Mouse (Mus musculus) limb, embryonic 14.5 days (tissue): ENCODE measurements around the gene Bnipl. TPM values are rescaled to one million over a fixed set of nuclear protein-coding genes. Genes with fewer than 3 reads are reported as not detected.
A peak's percentile ranks its signal among the peaks of the same experiment; 100 is the strongest.

Source experiments
- ATAC-seq: fragments of 200-750 bp; cut with Nextera tagmentation; 2 replicates; pipeline ENCODE4 v1.8.0; 2017; ENCODE audit warnings: low read depth, moderate number of reproducible peaks, moderate TSS enrichment; ENCODE audit not compliant: low FRiP score
- DNase-seq: peaks from one replicate; pipeline ENCODE4 v3.0.0-alpha.2; 2015; ENCODE audit warnings: low spot score
- H3K27ac ChIP-seq: fragments of 300-500 bp; sonication (generic); replicated peaks from 2 replicates; pipeline ENCODE4 v1.5.1; 2014; ENCODE audit warnings: low read depth, mild to moderate bottlenecking, low read length, moderate library complexity, mixed read lengths
- H3K27me3 ChIP-seq: fragments of 300-500 bp; sonication (generic); 2 replicates; pipeline ENCODE4 v1.6.1; 2014; ENCODE audit warnings: low read length, mixed read lengths; ENCODE audit not compliant: control insufficient read depth, insufficient read depth
- H3K36me3 ChIP-seq: fragments of 300-500 bp; sonication (generic); 2 replicates; pipeline ENCODE4 v1.6.1; 2014; ENCODE audit warnings: mild to moderate bottlenecking, low read length, moderate library complexity, mixed read lengths; ENCODE audit not compliant: control insufficient read depth, insufficient read depth
- H3K4me1 ChIP-seq: fragments of 300-500 bp; sonication (generic); 2 replicates; pipeline ENCODE4 v1.6.1; 2014; ENCODE audit warnings: antibody characterized with exemption, low read length, mixed read lengths; ENCODE audit not compliant: control insufficient read depth, insufficient read depth
- H3K4me2 ChIP-seq: fragments of 300-500 bp; sonication (generic); replicated peaks from 2 replicates; pipeline ENCODE4 v1.6.1; 2014; ENCODE audit warnings: low read depth, mild to moderate bottlenecking, low read length, moderate library complexity; ENCODE audit not compliant: severe bottlenecking
- H3K4me3 ChIP-seq: fragments of 300-500 bp; sonication (generic); replicated peaks from 2 replicates; pipeline ENCODE4 v1.5.1; 2014; ENCODE audit warnings: low read length
- H3K9ac ChIP-seq: fragments of 300-500 bp; sonication (generic); 2 replicates; pipeline ENCODE4 v1.6.1; 2014; ENCODE audit warnings: mild to moderate bottlenecking, low read depth, low read length, moderate library complexity; ENCODE audit not compliant: severe bottlenecking
- H3K9me3 ChIP-seq: fragments of 300-500 bp; sonication (generic); 2 replicates; pipeline ENCODE4 v1.6.1; 2016; ENCODE audit warnings: low read length; ENCODE audit not compliant: control insufficient read depth
- POLR2A ChIP-seq: fragments of 200-500 bp; IDR thresholded peaks from 2 replicates; pipeline ENCODE4 v1.8.0; 2012; ENCODE audit warnings: inconsistent platforms, mild to moderate bottlenecking, moderate library complexity, borderline replicate concordance; ENCODE audit not compliant: insufficient read depth, insufficient read length; ENCODE audit errors: extremely low read depth
- WGBS: fragments of 180-500 bp; shearing (Covaris S2); extraction: QIAGEN DNeasy Blood & Tissue Kit; methylation state at CpG from one replicate; pipeline ENCODE4 v1.1.7; 2014; 5-methylcytosine and 5-hydroxymethylcytosine counted together
- polyA plus RNA-seq, 2 experiments: library from polyadenylated mRNA; depleted of rRNA in 1 of 2; stranded (reverse) in 1 of 2; unstranded in 1 of 2; fragments of >200 nt; fragmentation: Nextera tagmentation in 1 of 2; extraction: Ambion mirVana in 1 of 2; gene quantifications; 2 replicates each; pipeline versions ENCODE4 v1.2.1 to v1.2.3; 2012 to 2014

Bnipl gene
- polyA plus RNA-seq, 2 experiments, result 12.0 to 13.3 TPM

DNA sequence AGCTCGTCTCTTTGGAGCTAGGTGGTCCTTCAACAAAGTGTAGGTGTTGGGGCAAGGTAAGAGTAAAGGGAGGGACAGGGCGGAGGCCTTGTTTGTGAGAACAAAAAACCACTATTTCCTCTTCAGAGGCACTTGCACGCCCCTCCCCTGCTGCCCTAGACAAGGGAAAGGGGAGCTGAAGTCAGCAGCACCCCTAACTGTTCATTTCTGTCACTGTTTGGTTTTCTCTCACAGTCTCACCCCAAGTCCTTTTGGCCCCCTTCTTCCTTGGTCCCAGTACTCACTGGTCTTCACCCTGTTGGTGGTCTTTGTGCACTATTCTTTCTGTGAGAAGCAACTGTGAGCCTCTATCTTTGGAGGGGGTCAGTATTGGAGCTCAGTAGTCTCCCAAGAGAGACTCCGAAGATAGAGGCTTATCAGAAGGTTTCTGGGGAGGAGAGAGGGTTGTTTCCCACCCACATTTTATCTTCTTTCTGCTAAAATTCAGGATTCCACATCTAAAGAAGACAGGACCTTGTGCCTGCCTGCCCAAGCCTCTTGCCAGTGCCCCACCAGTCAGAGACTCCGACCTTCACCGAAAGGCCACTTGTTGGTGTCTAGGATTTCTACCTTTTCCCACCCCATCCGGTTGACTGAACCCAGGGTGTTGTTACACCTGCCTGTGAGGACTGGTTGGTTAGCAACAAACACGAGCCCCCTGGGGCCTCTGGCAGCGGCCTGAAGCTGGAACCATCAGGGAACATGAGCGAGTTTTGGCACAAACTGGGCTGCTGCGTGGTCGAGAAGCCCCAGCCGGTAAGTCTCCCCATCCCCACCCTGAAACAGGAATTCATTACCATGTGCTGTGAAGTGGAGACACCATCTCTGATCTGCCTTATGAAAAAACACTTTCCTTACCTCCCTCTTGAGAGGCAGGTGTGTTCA is 19.4 kb downstream of the Bnipl start, which contains the start of gene Mllt11:
Gene Mllt11, minus strand, starts transcription at position 874 of the 924 bp plus-strand sequence.
- ATAC-seq (no peak), DNase-seq (no peak)
- H3K4me3 ChIP-seq, result peak within 1 kb of the TSS; percentile 75; the same call in 1 of the 2 replicates
- H3K4me2 ChIP-seq, result peak within 1 kb of the TSS; percentile 73
- peaks cover 28% of the 10 kb centered on the region for H3K4me1 ChIP-seq
- WGBS, result 69% methylated on average over 13 of the region's 13 CpGs
- H3K9ac ChIP-seq, result peak within 1 kb of the TSS; percentile 84; the same call in 1 of the 2 replicates
- H3K27ac ChIP-seq, result peak within 1 kb of the TSS; percentile 86; the same call in 1 of the 2 replicates
- H3K9me3 ChIP-seq, result no peaks in the 10 kb centered on the region
- H3K27me3 ChIP-seq, result no peaks in the 10 kb centered on the region
- H3K36me3 ChIP-seq, result peaks cover 57% of the 10 kb centered on the region
- no peak for TF ChIP-seq POLR2A

DNA sequence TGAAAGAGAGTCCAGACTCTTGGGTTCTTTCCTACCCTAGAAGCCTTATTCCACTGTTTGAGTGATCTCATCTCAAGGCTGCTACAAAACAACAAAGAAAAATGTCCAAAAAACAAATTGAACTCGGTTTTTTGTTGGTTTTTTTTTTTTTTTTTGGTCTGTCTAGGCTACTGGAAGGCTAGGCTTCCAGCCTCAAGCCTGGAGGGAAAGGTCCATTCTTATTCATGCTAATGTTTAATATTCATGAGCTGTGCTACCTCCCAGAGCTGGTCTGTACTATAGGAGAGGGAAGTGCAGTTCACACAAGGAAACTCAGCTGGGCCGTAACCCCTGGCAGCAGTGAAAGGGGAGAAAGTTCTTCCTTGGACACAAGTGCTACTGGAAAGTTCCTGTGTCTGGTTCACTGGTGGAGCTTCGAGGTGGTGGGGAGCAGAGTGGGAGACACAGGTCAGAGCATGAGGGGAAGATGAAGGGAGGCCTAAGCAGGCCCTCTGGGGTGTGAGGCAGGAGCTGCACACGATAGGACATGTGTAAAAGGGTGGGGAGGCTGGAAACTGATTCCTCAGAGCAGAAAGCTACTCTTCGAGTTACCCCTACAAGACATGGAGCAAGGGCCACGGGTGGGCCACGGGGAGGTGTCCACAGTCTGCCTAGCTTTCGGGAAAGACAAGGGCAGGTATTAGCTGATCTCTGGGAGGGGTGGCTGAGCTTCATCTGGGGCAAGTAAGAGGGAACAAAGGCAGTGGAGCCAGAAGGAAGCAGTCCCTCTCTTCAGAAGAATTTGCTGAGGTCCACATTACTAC is 20.3 kb downstream of the Bnipl start:
- Histone ChIP-seq H3K4me3 (peak overlapping the region; percentile 75), H3K36me3 (peaks cover 50% of the 10 kb centered on the region), H3K27ac (peak overlapping the region; percentile 86; the same call in 1 of the 2 replicates), H3K9ac (peak overlapping the region; percentile 84), H3K9me3 (no peaks in the 10 kb centered on the region), H3K4me2 (peak overlapping the region; percentile 73), H3K27me3 (no peaks in the 10 kb centered on the region), H3K4me1 (peaks cover 28% of the 10 kb centered on the region)
- WGBS, result 51% methylated on average over 8 of the region's 8 CpGs
- DNase-seq (no peak), ATAC-seq (no peak)
- no peak for TF ChIP-seq POLR2A

DNA sequence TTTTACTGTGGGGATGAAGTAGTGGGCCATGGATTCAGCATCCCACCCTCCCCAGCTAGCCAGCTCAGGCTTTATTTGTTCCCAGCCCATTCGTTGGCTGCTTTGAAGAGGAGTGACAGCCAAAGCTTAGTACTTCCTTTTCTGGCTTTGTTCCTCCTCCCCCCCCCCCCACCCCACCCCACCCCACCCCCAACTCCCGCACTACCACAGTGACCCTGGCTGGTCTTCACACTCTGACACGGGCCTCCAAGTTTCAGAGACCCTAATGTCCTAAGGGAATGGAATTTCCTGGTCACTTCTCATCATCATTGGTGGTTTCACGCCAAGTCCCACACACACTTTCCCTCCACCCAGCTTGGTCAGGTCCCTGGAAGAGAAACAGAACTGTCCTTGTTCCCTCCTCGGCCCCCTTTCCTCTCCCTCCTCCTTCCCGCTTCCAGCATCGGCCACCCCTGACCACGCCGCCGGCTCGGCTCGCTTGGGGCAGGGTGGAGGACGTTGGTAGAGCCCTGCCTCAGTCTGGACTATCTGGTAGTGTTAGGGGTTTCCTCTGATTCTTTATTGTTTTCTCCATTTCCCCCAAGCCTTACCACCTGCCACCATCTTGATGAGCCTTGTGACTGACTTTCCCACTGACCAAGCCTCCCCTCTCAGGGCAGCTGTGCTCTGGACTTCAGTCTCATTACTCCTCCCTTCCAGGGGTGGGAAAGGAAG is 21.1 kb downstream of the Bnipl start:
- Histone ChIP-seq H3K9ac (peak overlapping the region; percentile 84), H3K9me3 (no peaks in the 10 kb centered on the region), H3K27ac (peak overlapping the region; percentile 86), H3K27me3 (no peaks in the 10 kb centered on the region), H3K4me2 (peak overlapping the region; percentile 73), H3K4me1 (peaks cover 28% of the 10 kb centered on the region), H3K4me3 (peak overlapping the region; percentile 75), H3K36me3 (peaks cover 46% of the 10 kb centered on the region)
- peak; percentile 19; the same call in 1 of the 2 replicates for TF ChIP-seq POLR2A
- no peak; the same call in 1 of the 2 replicates for ATAC-seq
- peak; percentile 52 for DNase-seq
- WGBS, result 5% methylated on average over 13 of the region's 13 CpGs

DNA sequence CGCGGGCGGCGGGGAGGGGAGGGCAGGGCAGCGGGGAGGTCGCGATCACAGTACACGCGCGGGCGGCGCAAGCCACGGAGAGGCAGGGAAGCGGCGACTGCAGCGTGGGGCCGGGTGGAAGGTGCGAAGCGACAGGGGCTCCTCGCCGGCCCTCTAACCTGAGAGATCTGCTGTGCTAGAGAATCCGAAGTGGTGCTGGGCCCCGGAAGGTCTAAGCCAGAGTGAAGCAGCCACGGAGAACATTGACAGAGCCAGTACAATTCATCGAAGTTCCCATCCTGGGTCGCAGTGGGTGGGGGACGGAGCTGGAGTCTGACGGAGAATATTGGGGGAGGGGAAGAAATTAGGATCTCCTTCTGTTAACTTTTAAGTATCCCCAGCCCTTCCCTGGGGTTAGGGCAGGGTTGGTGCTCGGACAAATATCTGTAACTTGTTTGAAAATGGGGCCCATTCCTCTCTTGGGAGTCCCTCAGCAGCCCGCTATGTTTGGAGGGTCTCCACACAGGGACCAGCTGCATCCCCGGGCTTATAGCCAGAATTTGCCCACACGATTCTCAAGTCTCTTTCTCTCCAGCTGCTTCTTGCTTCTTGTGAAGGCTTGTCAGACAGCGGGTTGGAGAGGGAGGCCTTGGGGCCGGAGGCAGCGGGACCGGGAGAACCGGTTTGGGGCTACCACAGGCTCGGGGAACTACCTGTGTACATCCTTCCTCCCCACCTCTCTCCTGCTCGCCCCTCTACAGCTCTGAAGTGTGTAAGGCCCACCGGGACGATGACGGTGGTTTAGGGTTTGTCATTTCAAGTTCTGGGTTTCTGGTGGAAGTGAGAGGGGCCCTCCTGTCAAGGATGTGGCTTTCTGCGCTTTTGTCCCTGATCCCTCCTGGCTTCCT is 21.9 kb downstream of the Bnipl start:
- peaks cover 38% of the 10 kb centered on the region for H3K36me3 ChIP-seq
- TF ChIP-seq POLR2A, result 0 out of 2 replicates have a peak, but pooled peaks have one; percentile 6
- H3K4me3 ChIP-seq, result peak overlapping the region; percentile 75
- under 1% methylated on average over 43 of the region's 43 CpGs for WGBS
- H3K4me1 ChIP-seq, result peaks cover 28% of the 10 kb centered on the region
- peak overlapping the region; percentile 84 for H3K9ac ChIP-seq
- peak overlapping the region; percentile 86 for H3K27ac ChIP-seq
- no peaks in the 10 kb centered on the region for H3K9me3 ChIP-seq
- DNase-seq (peak; percentile 69), ATAC-seq (peak; percentile 16; the same call in 1 of the 2 replicates)
- H3K27me3 ChIP-seq, result no peaks in the 10 kb centered on the region
- peak overlapping the region; percentile 73 for H3K4me2 ChIP-seq
